Mouse (Mus musculus) heart, adult 11 months (tissue): ENCODE measurements around the gene Plekhm2.

Source experiments
- DNase-seq: peaks from one replicate; pipeline ENCODE4 v3.0.0; 2022

Plekhm2 gene

DNA sequence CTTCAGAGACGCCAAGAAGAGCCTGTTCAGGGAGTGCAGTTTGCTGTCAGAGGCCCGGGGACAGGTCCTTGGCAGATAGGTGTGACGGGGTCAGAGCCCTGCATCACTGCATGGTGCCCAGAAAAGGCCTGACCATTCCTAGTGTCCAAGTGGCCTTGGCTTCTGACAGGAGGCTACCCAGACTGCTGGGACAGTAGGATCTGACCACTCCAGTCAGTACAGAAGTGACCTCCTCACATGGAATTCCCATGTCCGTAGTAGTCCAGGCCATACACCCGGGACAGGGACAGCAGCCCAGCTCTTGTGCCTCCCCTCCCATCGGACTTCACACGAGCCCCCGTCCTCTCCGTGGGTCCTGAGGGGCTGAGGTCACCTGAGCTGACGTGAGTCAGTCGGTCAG lies 34.7 kb downstream of the Plekhm2 start:
- peak; percentile 90 for DNase-seq

GRCm38 (mm10) chr4:141628661-141629060 lies 36.0 kb downstream of the Plekhm2 start:
- DNase-seq, result peak; percentile 92

GRCm38 (mm10) chr4:141627502-141627901 lies 37.2 kb downstream of the Plekhm2 start:
- peak; percentile 95 for DNase-seq

DNA sequence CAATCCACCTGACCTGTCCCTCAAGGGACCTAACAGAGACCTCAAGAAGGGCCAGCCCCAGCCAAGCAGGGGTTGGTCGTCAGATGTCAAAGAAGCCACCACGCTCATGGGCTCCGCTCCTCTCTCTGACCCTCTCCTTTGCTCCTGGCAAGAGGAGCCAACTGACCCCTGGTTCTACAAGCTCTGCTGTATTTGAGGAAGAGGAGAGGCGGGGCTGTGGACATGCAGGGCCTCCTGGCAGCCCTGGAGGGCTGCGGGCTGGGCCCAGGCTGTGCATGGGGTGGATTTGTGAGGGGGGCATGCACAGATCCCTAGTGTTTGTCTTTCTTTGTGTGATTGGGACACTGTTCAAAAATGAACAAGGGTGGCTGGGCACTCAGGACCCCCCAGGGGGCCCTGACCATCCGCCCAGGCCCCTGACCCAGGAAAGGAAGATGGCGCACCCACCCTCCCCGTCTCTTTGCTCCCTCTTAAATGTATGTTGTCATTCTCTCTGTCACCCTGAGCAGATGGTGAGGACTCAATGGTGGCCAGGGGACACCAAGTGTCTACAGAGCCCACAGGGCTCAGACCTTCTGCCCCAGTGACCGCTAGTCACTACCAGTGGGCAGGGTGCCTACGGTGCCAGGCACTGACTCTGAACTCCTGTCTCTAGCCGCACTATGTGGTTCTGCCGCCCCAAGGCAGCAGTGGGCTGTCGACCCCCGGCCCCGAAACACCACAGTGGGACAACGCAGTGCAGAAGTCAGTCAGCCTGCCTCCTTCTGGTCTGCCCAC lies 38.7 kb downstream of the Plekhm2 start:
- peak; percentile 92 for DNase-seq

- peak; percentile 92 for DNase-seq
These were observed 39.5 kb downstream of the Plekhm2 start for GRCm38 (mm10) chr4:141624983-141625773.

- peak; percentile 94 for DNase-seq
These were observed 40.6 kb downstream of the Plekhm2 start for GRCm38 (mm10) chr4:141624134-141624533.

DNA sequence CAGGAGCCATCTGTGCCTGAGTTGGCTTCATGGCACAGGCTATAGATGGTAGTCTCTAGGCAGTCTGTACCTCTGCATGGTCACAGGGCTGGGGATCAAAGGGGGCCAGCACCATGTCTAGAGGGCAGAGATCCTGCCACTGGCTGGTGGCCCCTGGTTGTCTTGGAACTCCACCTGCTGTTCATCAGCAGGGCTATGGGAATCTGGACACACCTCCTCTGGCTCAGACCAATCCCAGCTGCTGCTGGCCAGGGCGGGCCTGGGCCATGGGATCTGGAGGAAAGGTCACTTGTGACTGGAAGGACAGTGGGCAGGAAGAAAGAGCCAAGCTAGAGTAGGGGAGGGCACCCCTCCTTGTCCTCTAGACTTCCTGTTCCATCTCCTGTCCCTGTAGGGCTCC lies 41.0 kb downstream of the Plekhm2 start, which contains the start of gene Slc25a34:
Slc25a34 (minus strand) TSS at position 156 of the 400 bp plus-strand sequence.
- DNase-seq, result peak; percentile 99

DNA sequence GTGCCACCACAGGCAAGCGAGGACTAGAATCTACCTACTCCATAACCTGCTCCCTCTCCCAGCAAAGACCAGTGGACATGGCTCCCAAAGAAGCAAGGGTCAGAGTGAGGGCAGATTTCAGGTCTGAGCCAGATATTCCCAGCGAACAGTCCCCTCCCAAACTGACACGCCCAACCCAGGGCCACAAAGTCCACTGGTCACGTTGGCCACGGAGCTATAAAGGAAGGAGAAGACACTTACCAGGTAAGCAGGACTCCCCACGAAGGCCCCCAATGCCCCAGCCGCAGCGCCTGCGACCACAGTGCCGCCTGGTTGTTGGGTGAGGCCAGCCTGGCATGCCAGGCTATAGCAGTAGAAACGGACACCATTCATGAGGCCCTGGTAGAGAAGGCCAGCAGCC lies 41.7 kb downstream of the Plekhm2 start:
- no peak for DNase-seq

DNA sequence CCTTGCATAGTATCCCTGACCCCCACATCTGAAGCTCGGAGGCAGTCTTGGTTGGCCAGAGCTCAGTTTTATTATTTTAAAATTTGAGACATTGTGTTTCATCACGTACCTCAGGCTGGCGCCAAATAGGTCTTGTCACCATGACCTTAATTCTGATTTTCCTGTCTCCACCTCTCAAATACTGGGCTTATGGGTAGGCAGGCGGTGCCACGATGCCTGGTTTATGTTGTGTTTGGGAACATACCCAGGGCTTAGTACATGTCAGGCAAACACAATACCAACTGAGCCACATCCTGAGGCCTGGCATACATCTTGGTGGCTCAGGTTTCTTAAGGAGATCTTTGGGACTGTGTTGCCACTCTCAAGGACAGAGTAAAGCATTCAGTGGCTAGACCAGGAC lies 42.1 kb downstream of the Plekhm2 start:
- peak; percentile 89 for DNase-seq

- DNase-seq, result peak; percentile 92
These were observed 42.6 kb downstream of the Plekhm2 start for GRCm38 (mm10) chr4:141622091-141622490.

GRCm38 (mm10) chr4:141621297-141621696 lies 43.4 kb downstream of the Plekhm2 start:
- peak; percentile 89 for DNase-seq

DNA sequence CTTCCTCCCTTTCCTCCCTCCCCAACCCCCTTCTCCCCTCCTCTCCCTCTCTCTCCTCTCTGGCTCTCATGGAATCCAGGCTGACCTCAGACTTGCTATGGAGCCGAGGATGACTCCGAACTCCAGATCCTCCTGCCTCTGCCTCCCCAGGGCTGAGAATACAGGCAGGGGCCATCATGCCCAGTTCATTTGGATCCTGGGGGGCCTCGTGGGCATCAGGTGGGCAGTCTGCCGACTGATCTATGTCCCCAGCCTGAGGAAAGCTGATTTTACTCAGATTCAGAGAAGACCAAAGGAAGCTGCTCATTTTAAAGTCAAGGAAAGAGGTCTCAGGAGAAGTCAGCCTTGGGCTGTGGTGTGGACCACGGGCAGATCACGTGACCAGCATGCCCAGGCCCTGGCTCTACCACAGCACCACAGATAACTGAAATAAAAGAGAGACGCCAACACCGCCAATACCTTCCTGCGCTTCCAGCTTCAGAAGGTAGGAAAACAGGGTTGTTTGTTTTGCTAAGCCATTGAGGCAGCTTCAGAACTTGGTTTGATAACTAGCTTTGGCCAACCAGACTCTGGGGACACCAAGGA lies 45.3 kb downstream of the Plekhm2 start:
- peak; percentile 92 for DNase-seq

- DNase-seq, result peak; percentile 97
These were observed 46.0 kb downstream of the Plekhm2 start, which contains the start of gene Tmem82 for GRCm38 (mm10) chr4:141618565-141619243. Tmem82 (minus strand) TSS chr4:141618633.

- peak; percentile 96 for DNase-seq
These were observed 46.7 kb downstream of the Plekhm2 start for GRCm38 (mm10) chr4:141617863-141618564.

GRCm38 (mm10) chr4:141617299-141617698 lies 47.4 kb downstream of the Plekhm2 start:
- DNase-seq, result peak; percentile 97

DNA sequence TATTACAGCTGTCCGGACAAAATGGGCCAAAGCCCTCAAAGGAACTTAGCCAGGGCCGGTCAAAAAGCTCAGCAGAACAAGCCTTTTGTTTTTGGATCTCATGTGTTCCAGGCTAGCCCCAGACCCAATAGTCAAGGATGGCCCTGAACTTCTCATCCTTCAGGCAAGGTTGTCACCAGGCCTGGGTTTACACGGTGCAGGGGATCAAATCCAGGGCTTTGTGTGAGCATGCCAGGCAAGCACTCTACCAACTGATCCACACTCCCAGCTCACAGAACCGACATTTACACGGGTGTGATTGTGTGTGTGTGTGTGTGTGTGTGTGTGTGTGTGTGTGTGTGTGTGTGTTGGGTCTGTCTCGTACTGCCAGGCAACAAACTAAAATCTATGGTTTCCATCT lies 47.9 kb downstream of the Plekhm2 start:
- peak; percentile 91 for DNase-seq

DNA sequence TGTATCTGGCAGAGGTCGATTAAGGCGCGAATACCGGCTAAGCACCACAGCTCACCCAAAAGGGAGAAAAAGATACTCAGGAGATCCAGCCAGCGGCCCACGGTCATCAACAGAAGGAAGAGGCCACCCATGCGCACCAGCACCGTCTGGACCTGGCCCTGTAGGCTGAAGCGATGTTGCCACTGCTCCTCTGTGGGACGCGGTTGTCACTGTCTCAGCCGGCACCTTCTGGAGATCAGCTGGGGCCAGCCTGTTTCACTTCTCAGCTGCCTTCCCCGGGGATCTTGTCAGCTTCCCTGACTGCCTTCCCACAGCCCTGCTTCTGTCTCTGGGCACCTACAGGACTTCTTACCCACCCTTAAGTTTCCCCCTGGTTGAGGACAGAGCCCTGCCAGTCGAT lies 49.8 kb downstream of the Plekhm2 start:
- DNase-seq, result no peak

GRCm38 (mm10) chr4:141609538-141609937 lies 55.2 kb downstream of the Plekhm2 start:
- DNase-seq, result peak; percentile 98

- peak; percentile 98 for DNase-seq
These were observed 58.8 kb downstream of the Plekhm2 start, which contains the start of gene Fblim1 for GRCm38 (mm10) chr4:141605861-141606260. Fblim1 (minus strand) TSS chr4:141606096.

GRCm38 (mm10) chr4:141605421-141605820 lies 59.3 kb downstream of the Plekhm2 start:
- DNase-seq, result peak; percentile 93

DNA sequence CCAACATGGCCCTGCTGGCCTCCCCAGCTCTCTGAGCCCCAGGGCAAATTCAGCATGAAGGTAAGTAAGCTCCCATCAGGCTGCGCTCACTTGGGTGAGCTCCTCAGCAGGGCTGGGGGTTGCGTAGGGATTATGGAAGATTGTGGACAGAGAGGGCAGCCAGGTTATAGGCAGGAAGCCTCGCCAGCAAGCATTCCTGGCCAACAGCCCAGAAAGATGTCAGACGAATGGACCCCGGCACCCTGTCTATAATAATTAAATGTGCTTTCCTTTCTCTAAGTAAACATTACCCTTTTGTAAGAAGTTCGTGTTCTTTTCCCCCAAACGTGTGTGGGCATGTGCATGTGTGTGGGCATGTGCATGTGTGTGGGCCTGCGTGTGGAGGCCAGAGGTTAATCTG lies 60.2 kb downstream of the Plekhm2 start:
- DNase-seq, result peak; percentile 97

- DNase-seq, result peak; percentile 91
These were observed 60.8 kb downstream of the Plekhm2 start for GRCm38 (mm10) chr4:141603921-141604320.
